Mouse (Mus musculus) right cerebral cortex, adult 18-20 months (tissue): ENCODE results near the gene Mtif2.

Experiments
- DNase-seq: peaks from one replicate; pipeline ENCODE4 v3.0.0; 2022; ENCODE audit warnings: mixed read lengths

Gene Mtif2

DNA sequence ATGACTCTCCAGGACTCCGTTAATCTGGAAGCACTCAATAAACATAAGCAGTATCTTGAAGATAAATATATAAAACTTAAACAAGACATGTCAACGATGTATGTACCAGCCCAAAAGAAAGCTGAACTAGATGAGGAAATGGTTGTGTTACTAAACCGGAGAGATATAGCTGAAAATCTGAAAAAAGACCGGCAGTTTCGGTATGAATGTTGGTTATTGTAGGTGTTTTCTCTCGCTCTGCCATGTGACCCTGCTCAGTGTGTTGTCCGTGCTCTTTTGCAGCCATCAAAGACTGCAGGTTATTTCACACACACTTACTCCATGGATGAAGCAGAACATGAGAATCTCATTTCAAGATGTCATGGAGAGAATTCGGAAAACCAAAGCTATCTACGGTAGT, 34.2 kb downstream of the Mtif2 start:
- DNase-seq = no peak

DNA sequence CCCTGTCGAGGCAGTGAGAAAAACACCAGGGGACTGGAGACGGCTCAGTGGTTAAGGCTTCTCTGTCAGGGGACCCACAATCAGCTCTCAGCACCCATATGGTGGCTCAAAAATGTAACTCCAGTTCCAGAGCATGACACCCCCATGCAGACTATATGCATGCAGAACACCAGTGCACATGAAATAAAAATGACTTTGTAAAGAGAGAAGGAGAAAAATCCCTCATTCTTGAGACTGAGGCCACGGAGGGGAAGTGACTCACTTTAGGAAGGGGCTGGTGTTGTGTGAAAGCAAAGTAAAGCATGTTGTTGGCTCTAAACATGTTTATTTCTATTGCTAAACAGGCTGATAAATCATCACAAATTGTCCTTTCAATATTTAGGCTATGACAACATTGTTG, 34.8 kb downstream of the Mtif2 start:
- DNase-seq = no peak

DNA sequence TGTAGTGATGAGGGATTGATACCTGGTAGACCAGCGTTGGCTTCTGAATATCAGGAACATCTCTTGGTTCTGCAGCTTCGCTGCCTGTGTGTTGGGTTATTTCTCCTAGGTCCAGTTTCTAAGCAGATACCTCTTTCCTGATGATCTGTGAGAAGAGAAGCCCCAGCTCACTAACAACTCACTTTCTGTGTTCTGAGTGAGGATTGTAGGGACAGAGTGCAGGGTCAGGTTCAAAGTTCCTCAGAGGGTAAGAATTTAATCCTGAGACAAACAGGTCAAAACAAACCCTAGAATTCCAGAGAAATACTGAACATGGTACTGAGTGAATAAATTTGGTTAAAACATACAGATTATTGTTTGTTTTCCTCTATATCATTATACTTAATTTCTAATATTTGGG, 37.2 kb downstream of the Mtif2 start:
- DNase-seq = no peak

DNA sequence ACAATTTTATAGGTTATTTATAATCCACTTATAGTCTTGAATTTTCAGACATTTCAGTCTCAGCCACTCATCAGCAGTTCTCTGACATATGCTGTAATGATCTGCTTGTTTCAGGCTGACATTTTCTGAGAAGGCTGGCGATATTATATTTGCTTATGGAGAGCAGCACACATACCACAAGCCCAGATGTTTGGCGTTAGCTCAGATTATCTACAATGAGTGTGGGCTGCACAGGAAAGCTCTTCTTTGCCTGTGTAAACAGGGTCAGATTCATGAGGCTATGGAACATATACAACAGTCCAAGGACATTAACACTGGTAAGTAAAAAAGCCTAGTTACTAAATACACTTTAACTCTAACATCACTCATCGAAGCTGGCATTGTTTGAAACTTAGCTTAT, 45.3 kb downstream of the Mtif2 start:
- no peak for DNase-seq

DNA sequence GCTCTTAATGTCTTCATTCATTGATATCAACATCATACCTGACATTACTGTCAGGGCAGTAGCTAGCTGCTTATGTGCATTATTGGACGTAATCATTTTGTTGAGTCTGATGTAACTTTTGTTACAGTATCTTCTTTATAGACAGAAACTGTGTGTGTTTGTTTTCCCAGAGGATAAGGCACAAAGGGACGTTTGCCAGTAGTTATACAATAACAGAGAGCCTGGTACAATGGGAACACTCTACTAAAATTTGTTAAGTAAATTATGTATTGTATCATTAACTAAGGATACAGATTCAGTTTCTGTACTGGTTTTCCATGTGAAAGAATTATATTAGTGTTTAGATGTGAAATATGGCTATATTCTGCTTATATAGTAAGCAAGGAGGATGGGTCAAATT, 46.4 kb downstream of the Mtif2 start:
- no peak for DNase-seq

DNA sequence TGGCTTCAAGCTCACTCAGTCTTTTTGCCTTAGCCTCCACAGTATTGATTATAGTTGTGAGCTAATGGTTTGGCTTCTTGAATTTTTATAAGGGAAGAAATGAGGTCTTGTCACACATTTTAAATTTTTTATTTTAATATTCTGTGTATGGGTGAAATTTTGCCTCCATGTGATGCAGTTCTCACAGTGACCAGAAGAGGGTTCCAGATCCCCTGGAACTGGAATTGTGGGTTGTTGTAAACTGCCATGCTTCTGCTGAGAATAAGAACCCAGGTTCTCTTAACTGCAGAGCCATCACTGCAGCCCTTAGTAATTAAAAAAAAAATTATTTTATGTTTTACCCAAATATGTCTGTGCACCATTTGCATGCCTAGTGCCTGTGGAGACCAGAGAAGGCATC, 53.4 kb downstream of the Mtif2 start:
- no peak for DNase-seq
